Mouse (Mus musculus): ENCODE measurements around the gene Zbtb16.

GRCm38 (mm10) chr9:48707824-48708229 lies 128.2 kb downstream of the Zbtb16 start:
- TF ChIP-seq CTCF (IDR thresholded peaks at IDR 0.05; ENCODE audit: extremely low read depth, insufficient read length, insufficient replicate concordance, low read depth, low read length) (no peak), POLR2A (IDR thresholded peaks at IDR 0.05; ENCODE audit: low read depth, low read length) (no peak)
